Mouse (Mus musculus) kidney, postnatal 36 days (tissue): ENCODE measurements at regions not wholly inside any gene's neighbourhood (a gene's known extent, or its start where the extent isn't known, plus 50 kb on each side); places are given as distances from the start of the nearest gene placed in this dataset.

Experiments
- DNase-seq, 2 experiments: peaks; one replicate each; pipeline ENCODE4 v3.0.0; 2021 to 2022; ENCODE audit warnings: mixed read lengths in 2 of 2

- DNase-seq: no peak
Observed at GRCm38 (mm10) chr14:68224152-68224551, 1069.9 kb downstream of the Synb start.

DNA sequence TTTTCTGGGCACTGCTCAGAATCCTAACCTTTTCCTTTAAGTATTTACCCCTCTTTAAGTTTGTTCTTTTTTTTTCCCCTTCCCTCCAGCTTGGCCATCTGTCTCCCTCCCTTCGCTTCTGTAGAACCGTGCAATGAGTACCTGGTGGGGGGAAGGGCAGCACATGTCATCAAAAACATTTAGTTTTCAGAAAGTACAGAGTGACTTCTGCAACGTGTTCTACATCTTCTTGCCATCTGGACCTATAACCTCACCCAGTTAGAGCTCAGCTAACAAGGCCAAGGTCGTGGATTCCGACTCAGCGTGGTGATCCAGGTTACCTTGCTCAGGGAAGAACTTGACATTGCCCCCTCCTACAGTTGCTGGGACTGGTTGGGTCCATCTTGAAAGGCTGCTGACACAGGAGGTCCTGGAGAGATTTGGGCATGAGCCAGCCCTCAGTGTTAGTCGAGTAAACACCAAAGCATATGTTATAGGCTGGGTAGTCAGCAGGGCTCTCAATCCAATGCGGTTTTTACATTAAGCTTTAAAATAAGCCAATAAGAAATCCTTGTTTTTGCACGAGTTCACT is 1075.0 kb downstream of the Synb start:
- no peak for DNase-seq

GRCm38 (mm10) chr14:68218471-68218870 is 1075.6 kb downstream of the Synb start:
- DNase-seq: no peak

DNA sequence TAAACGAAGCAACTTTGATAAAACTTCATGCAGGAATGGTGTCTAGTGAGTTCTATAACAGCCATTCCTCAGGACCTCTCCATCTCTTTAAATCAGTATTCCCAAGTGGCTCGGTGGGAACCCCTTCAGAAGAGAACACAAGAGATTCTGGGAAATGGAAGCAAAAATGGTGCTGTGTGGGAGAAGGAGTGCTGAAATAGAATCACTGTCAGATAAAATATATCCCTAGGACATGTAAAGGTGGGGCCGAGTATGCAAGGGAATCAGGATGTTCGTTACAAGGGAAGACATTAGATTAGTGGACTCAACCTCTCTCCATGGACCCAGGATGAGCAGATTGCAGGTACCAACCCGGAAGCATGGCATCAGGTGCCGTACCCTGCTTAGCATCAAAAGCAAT is 1076.1 kb downstream of the Synb start:
- no peak for DNase-seq

- DNase-seq: no peak
Observed at GRCm38 (mm10) chr14:68213879-68214278, 1080.2 kb downstream of the Synb start.

- peak; percentile 7 to 16 for DNase-seq
Observed at GRCm38 (mm10) chr14:68198802-68199201, 1095.3 kb downstream of the Synb start.

- DNase-seq: no peak
Observed at GRCm38 (mm10) chr14:68197470-68197800, 1096.7 kb downstream of the Synb start.

GRCm38 (mm10) chr14:68196762-68197469 is 1097.2 kb downstream of the Synb start:
- DNase-seq: no peak

DNA sequence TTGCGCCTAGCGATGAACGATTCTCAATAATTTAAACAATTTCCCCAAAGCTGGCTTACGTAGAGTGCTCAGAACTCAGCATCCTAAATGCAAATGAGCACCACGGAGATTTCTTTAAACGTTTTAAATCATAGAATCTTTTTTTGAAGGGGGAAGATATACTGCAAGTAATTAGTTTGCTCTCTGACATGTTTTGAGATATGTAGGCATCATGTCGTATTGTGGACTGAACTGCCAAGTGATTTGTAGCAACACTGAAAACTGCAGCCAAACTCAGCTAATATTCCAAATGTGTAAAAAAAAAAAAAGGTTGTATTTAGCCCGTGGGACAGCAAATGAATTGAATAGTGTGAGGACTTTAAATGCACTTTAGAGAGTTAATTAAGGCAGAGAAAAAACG is 1097.9 kb downstream of the Synb start:
- no peak for DNase-seq

DNA sequence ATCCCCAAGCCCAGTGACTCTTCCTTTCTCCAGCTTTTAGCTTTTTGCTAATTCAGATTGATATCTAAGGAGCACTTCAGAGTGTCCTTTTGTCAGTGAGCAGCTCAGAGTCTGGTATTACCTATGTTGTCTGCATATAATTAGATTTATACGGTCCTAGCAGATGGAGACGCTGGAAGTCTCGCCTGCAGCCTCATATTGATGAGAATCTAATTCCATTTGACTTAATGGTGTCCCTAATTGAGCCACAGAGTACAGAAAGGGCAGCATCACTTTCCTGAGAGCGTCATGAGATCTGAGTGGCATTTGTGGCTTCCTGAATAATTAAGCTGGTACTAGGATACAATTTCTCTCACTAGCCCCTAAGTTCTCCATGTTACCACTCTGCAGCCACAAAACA is 1104.2 kb downstream of the Synb start:
- no peak for DNase-seq

DNA sequence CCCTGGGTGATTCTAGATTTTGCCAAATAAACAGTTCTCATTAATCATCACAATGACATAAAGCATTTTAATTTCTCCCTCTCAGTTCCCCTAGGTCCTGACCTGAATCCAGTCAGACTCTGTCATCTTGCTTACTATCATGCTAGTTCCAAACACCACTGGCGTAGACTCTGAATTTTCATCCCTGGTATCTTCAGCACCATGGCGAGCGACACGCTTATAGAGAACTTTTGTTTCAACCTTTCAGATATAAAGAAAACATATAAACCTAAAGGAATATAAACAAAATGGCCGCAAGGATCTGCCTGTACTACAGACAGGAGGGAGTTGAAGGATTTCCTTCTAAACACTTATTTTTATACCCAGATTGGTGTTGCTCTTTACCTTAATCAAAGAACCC is 1105.8 kb downstream of the Synb start:
- DNase-seq: no peak

- DNase-seq: no peak
Observed at GRCm38 (mm10) chr14:68182606-68183005, 1111.5 kb downstream of the Synb start.

DNA sequence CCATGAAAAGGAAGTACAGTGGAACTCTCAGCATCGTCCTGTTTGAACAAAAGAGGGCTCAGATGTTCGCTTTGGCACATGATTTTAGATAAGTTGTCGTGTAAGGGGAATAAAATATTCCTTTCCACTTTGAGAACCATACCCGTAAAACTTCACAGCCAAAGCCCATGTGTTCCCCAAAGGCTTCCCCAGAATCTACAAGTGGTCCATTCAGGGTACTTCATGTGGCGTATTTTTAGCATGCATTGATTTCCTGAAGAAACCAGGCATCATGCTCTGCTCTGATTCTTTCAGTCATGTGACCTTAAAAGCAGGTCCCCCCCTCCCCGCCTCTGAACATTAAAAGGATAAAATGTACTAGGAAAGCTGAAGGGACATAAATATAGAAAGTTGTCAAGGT is 1112.9 kb downstream of the Synb start:
- DNase-seq: no peak
